Mouse (Mus musculus): ENCODE measurements around the gene Btbd35f29. TPM values are rescaled to one million over a fixed set of nuclear protein-coding genes. Genes with fewer than 3 reads are reported as not detected.
"Not testable (repeated sequence)": the region's sequence is repeated elsewhere in the genome, so short reads cannot be mapped to it uniquely, and the experiment has no call there.

The Btbd35f29 gene
- not detected in 2 replicates for polyA plus RNA-seq (2016; fragmentation: Nextera tagmentation; extraction: Ambion mirVana)

DNA sequence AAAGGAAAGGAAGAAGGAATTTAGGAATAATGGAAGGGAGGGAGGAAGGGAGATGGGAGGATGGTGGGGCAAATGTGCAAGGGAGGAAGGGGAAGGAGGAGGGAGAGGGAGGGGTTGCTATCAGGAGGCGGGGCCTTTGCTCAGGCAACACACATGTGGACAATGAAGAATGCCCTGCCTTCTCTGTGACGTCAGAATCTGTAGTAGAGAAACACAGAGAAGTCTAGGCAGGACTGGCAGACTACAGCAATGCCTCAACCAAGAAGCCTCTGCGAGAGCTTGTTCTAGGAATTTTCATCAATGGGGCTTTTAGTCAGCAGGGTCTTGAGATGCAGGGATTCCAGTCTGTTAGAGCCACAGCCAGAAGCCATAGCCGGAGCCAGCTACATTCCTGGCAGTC, at the start of gene Btbd35f29:
TSS of gene Btbd35f29 (plus strand) at position 301 of the 400 bp plus-strand sequence.
- H3K4me1 ChIP-seq; H3K9me3 ChIP-seq; H3K9ac ChIP-seq (replicated peaks); ATAC-seq (ENCODE audit: low FRiP score, low read depth); H3K4me2 ChIP-seq (replicated peaks); H3K27ac ChIP-seq (replicated peaks); H3K36me3 ChIP-seq; H3K27me3 ChIP-seq; H3K4me3 ChIP-seq: not testable (repeated sequence)
- WGBS = no CpG with 5 or more reads among the region's 4 CpGs

DNA sequence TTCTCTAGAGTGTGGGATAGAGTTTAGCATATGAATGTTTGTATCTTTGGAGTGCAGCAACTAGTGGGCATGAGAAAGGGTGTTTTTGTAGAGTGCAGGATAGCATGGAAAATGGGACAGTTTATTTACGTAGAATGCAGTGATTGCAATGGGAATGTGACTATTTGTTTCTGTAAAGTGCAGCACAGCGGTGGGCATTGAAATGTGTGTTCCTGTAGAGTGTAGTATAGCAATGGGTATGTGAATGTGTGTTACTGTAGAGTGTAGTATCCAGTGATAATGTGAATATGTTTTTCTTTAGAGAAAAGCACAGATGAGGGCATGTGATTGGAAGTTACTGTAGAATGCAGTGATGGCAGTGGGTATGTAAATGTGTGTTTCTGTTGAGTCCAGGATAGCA, 23.9 kb downstream of the Btbd35f29 start:
- not testable (repeated sequence) for H3K4me3 ChIP-seq; ATAC-seq (ENCODE audit: low FRiP score, low read depth); H3K4me1 ChIP-seq; H3K36me3 ChIP-seq; H3K27ac ChIP-seq (replicated peaks); H3K27me3 ChIP-seq; H3K4me2 ChIP-seq (replicated peaks); H3K9ac ChIP-seq (replicated peaks)
- peaks cover 32% of the 10 kb centered on the region for H3K9me3 ChIP-seq
- WGBS = 68% methylated on average over 2 of the region's 2 CpGs

DNA sequence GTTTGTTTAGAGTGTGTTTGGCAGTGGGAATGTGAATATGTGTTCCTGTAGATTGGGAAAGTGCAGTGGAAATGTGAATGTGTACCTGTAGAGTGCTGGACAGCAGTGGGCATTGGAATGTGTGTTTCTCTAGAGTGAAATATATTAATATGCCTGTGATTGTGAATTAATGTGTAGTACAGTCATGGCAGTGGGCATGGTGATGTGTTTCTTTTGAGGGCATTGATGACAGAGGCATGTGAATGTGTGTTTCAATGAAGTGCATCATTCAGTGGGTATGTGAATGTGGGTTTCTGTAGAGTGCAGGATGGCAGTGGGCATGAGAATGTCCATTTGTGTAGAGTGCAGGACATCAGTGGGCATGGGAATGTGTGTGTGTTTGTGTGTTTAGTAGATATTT, 27.7 kb downstream of the Btbd35f29 start:
- H3K4me1 ChIP-seq; H3K27ac ChIP-seq (replicated peaks); H3K36me3 ChIP-seq; ATAC-seq (ENCODE audit: low FRiP score, low read depth); H3K4me2 ChIP-seq (replicated peaks); H3K4me3 ChIP-seq; H3K9ac ChIP-seq (replicated peaks); H3K27me3 ChIP-seq: not testable (repeated sequence)
- peaks cover 38% of the 10 kb centered on the region for H3K9me3 ChIP-seq

DNA sequence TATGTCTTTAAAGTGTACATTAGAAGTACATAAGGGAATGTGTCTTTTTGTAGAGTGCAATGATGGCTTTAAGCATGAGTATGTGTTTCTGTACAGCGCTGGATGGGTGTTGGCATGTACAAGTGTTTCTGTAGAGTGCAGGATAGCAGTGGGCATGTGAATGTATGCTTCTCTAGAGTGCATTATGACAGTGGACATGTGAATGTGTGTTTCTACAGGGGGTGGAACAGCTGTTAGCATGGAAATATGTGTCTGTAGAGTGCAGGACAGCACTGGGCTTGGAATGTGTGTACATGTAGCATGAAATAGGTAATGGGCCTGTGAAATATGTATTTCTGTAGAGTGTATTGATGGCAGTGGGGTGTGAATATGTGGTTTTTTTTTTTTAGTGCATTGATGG, 28.4 kb downstream of the Btbd35f29 start:
- WGBS = 73% methylated on average over 1 of the region's 1 CpGs

DNA sequence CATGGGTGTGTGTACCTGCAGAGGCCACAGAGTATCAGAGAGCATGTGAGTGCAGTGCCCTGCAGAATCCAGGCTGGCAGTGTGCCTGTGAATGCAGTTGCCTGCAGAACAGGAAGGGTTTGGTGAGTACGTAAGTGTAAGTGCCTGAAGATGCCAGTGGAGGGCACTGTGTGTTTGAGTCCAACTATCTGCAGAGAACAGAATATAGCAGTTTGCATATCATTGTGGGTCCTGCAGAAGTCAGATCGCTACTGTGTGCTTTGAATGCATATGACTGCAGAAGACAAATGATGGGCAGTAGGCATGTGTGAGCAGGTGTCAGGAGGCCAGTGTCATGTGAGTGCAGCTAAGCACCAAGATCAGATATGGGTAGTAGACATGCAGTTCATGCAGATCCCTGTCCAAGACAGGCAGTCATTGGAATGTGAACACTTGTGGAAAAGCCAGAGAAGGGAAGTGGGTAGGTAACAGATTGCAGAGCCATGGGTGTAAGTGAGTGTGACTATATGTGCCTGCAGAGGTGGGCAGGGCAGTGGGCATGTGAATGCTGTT, 41.1 kb downstream of the Btbd35f29 start:
- not testable (repeated sequence) for ATAC-seq (ENCODE audit: low FRiP score, low read depth); H3K4me2 ChIP-seq (replicated peaks); H3K36me3 ChIP-seq; H3K9ac ChIP-seq (replicated peaks); H3K27me3 ChIP-seq; H3K4me3 ChIP-seq; H3K4me1 ChIP-seq; H3K27ac ChIP-seq (replicated peaks)
- H3K9me3 ChIP-seq = peaks cover 38% of the 10 kb centered on the region
- WGBS = 83% methylated on average over 2 of the region's 2 CpGs

More for the DNA sequence above, 28.4 kb downstream of the Btbd35f29 start:
- H3K4me2 ChIP-seq (replicated peaks); H3K4me3 ChIP-seq; H3K36me3 ChIP-seq; H3K27ac ChIP-seq (replicated peaks); H3K9ac ChIP-seq (replicated peaks); H3K27me3 ChIP-seq; H3K4me1 ChIP-seq; ATAC-seq (ENCODE audit: low FRiP score, low read depth): not testable (repeated sequence)
- H3K9me3 ChIP-seq = peaks cover 35% of the 10 kb centered on the region

DNA sequence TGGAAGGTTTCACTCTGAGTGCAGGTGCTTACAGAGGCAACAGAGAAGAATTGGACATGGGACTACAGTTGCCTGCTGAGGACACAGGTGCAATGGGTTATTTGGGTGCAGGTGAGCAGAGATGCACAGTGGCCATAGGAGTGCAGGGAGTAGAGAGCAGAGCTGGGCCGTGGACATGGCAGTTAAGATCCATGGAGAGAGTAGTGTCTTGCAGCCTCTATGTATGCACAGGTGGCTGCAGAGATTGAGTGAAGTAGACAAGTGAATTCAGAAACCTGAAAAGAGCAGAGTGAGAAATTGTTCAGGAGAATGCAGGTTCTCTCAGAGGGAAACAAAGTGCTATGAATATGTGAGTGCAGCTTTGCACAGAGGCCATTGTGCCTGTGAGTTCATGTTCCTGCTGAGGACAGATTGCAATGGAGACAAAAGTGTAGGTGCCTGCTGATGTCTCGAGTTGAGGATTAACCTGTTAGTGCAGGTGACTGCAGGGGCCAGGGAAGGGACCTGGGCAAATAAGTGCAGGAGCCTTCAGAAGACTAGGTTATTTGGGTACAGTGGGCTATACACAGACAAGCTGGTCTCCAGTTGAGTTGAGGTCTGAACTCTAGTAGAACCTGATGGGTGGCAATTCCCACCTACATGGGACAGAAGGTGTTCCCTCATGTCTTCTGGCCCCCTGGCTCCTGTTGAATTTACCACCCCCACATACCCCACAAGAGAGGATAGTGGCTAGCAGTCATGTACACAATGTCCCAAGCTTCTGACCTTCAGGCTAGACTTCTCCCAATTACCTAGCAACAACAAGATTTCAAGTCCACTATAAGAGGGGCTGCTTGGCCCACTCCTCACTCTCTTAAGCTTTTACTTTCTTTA, 42.2 kb downstream of the Btbd35f29 start:
- 66% methylated on average over 2 of the region's 2 CpGs for WGBS
- ATAC-seq (ENCODE audit: low FRiP score, low read depth) = not testable (repeated sequence)

DNA sequence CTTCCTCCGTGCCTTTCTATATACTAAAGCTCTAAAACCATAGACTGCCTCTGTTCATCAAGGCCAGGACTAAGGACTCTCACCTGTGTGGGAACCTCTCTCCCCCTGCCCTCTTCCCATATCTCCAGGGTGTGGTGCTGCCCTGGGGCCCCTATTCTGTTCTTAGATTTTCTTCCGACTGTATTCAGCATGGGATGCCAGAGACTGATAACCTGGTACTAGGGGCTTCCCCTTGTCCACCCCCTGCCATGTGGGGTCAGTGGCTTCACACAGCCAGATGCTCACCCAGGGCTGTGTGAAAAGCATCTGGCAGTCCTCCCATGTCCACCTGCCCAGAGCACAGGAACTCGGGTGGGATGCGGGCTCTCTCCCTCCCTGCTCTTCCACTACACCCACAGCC, 43.1 kb downstream of the Btbd35f29 start:
- H3K4me3 ChIP-seq; ATAC-seq (ENCODE audit: low FRiP score, low read depth); H3K4me2 ChIP-seq (replicated peaks); H3K27ac ChIP-seq (replicated peaks); H3K27me3 ChIP-seq; H3K9ac ChIP-seq (replicated peaks); H3K4me1 ChIP-seq; H3K36me3 ChIP-seq: not testable (repeated sequence)
- WGBS = 86% methylated on average over 4 of the region's 4 CpGs
- peaks cover 48% of the 10 kb centered on the region for H3K9me3 ChIP-seq

More for the DNA sequence above, 42.2 kb downstream of the Btbd35f29 start:
- H3K27me3 ChIP-seq; H3K9ac ChIP-seq (replicated peaks); H3K4me2 ChIP-seq (replicated peaks); H3K36me3 ChIP-seq; H3K27ac ChIP-seq (replicated peaks); H3K4me1 ChIP-seq; H3K4me3 ChIP-seq: not testable (repeated sequence)
- H3K9me3 ChIP-seq = peaks cover 42% of the 10 kb centered on the region

DNA sequence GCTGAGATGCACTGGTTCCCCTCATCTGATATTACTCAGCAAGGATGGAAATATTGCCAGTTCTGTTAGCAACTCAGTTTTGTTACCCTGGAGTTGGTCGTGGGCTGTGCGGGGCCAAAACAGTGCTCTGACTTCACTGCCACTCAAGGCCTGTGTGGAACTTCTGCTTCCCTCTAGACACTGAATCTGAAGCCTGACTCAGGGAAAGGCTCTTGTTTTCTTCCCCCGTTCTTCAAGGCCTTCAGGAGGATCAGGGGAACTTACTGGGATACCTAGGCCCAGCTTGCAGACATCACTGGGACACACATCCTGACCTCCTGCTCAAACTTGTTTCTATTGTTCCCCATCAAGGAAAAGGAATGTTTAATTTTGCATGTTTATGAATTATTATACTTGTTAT, 45.2 kb downstream of the Btbd35f29 start:
- not testable (repeated sequence) for H3K4me3 ChIP-seq; H3K4me2 ChIP-seq (replicated peaks); H3K9ac ChIP-seq (replicated peaks); H3K27ac ChIP-seq (replicated peaks); ATAC-seq (ENCODE audit: low FRiP score, low read depth); H3K36me3 ChIP-seq; H3K4me1 ChIP-seq; H3K27me3 ChIP-seq
- peaks cover 46% of the 10 kb centered on the region for H3K9me3 ChIP-seq
- WGBS = 83% methylated on average over 3 of the region's 3 CpGs

DNA sequence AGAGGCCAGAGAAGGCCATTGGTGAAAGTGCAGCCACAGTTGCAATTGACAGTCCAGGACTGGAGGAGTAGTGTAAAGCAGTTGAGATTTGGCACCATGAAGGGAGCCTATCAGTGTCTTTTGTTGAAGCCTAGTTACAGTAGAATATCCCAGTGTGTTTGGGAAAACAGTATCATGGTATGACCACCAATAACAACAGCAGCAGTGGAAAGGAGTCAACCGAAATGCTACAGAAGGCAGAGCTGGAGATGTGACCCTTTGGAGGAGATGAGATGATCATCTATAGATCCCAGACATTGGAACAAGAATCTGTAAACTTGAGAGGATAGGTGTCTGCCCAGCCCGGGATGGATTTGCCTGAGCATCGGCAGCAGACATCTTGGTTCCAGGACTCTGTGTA, 47.7 kb downstream of the Btbd35f29 start:
- H3K27ac ChIP-seq (replicated peaks); H3K27me3 ChIP-seq; H3K4me2 ChIP-seq (replicated peaks); ATAC-seq (ENCODE audit: low FRiP score, low read depth); H3K4me1 ChIP-seq; H3K36me3 ChIP-seq; H3K9ac ChIP-seq (replicated peaks); H3K4me3 ChIP-seq: not testable (repeated sequence)
- 92% methylated on average over 3 of the region's 3 CpGs for WGBS
- H3K9me3 ChIP-seq = peaks cover 35% of the 10 kb centered on the region

Other genes starting within 250 kb of the Btbd35f29 start
- gene Spin2f, start 136.2 kb downstream of the Btbd35f29 start, polyA plus RNA-seq (2016; fragmentation: Nextera tagmentation; extraction: Ambion mirVana) = not detected in 2 replicates
- not detected in 2 replicates for gene Btbd35f26, start 218.8 kb downstream of the Btbd35f29 start, polyA plus RNA-seq (2016; fragmentation: Nextera tagmentation; extraction: Ambion mirVana)